Mouse (Mus musculus) neural tube, embryonic 11.5 days (tissue): ENCODE results near the gene Defb13. TPM values are rescaled to one million over a fixed set of nuclear protein-coding genes. Genes with fewer than 3 reads are reported as not detected.

Experiments used
- polyA plus RNA-seq: library from polyadenylated mRNA; unstranded; fragments of >200 nt; fragmentation: Nextera tagmentation; extraction: Ambion mirVana; gene quantifications from 2 replicates; pipeline ENCODE4 v1.2.1, GENCODE M21; 2014

Gene Defb13
- polyA plus RNA-seq, 1 experiment from 2014 or later: not detected

Other genes with a start within 250 kb of the Defb13 start
- gene AY761184, start 243.1 kb upstream of the Defb13 start, polyA plus RNA-seq: not detected in 2 replicates
- not detected in 2 replicates for gene Defa24, start 212.3 kb upstream of the Defb13 start, polyA plus RNA-seq
- gene Defb50, start 123.2 kb upstream of the Defb13 start, polyA plus RNA-seq: not detected in 2 replicates
- gene Defb2, start 106.8 kb upstream of the Defb13 start, polyA plus RNA-seq: not detected in 2 replicates
- not detected in 2 replicates for gene Defb10, start 87.9 kb upstream of the Defb13 start, polyA plus RNA-seq
- gene Defb9, start 61.3 kb upstream of the Defb13 start, polyA plus RNA-seq: not detected in 2 replicates
- gene Defb11, start 40.4 kb upstream of the Defb13 start, polyA plus RNA-seq: not detected in 2 replicates
- not detected in 2 replicates for gene Defb15, start 14.1 kb upstream of the Defb13 start, polyA plus RNA-seq
- not detected in 2 replicates for gene Defb35, start 8.4 kb upstream of the Defb13 start, polyA plus RNA-seq
- not detected in 2 replicates for gene Fam90a1a, start 12.0 kb downstream of the Defb13 start, polyA plus RNA-seq
- gene Ccdc70, start 23.0 kb downstream of the Defb13 start, polyA plus RNA-seq: not detected in 2 replicates
- 1.5 and 1.6 TPM in 2 replicates for gene Atp7b, start 113.5 kb downstream of the Defb13 start, polyA plus RNA-seq
- 34.2 and 35.3 TPM in 2 replicates for gene Alg11, start 114.0 kb downstream of the Defb13 start, polyA plus RNA-seq
- gene Nek5, start 178.3 kb downstream of the Defb13 start, polyA plus RNA-seq: 0.15 TPM in 1 of 2 replicates, not detected in the other
- gene Nek3, start 219.7 kb downstream of the Defb13 start, polyA plus RNA-seq: 7.4 and 7.7 TPM in 2 replicates
- gene Ckap2, start 239.1 kb downstream of the Defb13 start, polyA plus RNA-seq: 55.0 and 60.6 TPM in 2 replicates
- 42.6 and 43.4 TPM in 2 replicates for gene Vps36, start 246.0 kb downstream of the Defb13 start, polyA plus RNA-seq